Mouse (Mus musculus) adrenal gland (tissue): Measurements from ENCODE around the gene Slc45a3.

Experiments used
- intact Hi-C: fragments of 180-260 bp; cut with DNase I; formaldehyde crosslinking; loops from one replicate; pipeline ENCODE4 v1.15.1; 2025

Slc45a3 gene

DNA sequence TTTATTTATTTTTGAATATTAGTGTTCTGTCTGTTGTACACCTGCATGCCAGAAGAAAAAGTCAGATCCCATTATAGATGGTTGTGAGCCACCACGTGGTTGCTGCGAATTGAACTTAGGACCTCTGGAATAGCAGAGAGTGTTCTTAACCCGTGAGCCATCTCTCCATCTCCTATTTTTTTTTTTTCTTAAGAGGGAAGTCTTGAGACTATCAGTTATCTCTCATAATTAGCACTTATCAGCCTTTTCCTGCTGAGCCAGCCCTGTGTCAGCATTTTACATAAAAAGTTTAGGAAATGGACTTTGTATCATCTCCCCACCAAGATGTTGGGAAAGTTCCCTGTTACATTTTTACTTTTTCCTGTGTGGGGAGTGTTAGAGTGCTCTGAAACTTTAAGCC lies 59.3 kb downstream of the Slc45a3 start:
- intact Hi-C loops, result no loop called here

GRCm38 (mm10) chr1:132026925-132027646 lies 64.3 kb downstream of the Slc45a3 start:
- intact Hi-C loops, result no loop called here

DNA sequence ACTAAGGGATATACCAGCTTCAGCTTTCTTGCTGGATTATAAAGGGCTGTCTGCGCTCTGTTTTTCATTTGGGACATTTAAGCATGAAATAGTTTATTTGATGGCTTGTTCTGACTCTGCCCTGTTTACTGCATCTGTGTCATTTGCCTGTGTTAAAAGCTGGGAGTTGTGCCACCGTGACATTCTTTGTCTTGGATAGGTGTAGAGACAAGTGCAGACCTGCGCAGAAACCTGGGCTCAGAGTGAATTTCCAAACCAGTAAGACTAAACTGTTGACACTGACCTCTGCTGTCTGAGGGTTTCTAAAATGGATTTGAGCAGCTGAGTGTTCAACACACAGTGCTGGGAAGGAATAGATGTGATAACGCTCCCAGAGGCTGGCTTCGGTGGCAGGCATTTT lies 65.2 kb downstream of the Slc45a3 start:
- intact Hi-C loops, result no loop called here

- intact Hi-C loops, result no loop called here
These were observed 65.6 kb downstream of the Slc45a3 start for GRCm38 (mm10) chr1:132028413-132028812.

DNA sequence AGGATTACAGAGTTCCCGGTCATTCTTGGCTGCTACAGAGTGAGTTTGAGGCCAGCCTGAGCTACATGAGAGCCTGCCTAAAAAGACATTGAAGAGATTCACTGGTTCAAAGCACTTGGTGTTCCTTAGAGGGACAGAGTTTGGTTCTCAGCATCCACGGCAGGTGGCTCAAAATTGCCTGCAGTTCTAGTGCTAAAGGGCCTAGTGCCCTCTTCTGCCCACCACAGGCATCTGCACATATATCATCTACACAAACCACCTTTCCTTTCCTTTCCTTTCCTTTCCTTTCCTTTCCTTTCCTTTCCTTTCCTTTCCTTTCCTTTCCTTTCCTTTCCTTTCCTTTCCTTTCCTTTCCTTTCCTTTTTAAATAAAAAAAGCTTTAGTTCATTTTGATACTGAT lies 67.8 kb downstream of the Slc45a3 start:
- intact Hi-C loops, result no loop called here

DNA sequence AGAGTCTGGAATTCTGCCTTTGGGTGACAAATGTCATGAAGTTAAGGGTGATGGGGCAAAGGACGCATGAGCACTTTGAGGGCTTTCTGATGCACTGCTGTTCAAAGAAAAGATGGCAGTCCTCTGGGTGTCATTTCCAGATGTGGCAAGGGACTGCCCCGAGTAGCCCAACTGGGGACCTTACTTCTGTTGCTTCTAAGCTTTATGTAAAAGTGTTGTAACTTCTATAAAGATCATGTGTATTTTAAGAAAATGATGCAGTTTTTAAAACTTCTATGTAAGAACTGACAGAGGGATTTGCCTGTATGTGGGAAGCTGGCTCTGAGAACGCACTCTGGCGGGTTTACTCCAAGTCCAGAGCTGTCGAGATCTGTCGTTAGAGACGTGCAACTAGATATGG lies 69.4 kb downstream of the Slc45a3 start:
- intact Hi-C loops, result no loop called here
